Mouse (Mus musculus): ENCODE measurements around the gene Map3k11. TPM values are rescaled to one million over a fixed set of nuclear protein-coding genes. Genes with fewer than 3 reads are reported as not detected.
A peak's percentile ranks its signal among the peaks of the same experiment; 100 is the strongest.
"Not testable (repeated sequence)": the region's sequence is repeated elsewhere in the genome, so short reads cannot be mapped to it uniquely, and the experiment has no call there.

Map3k11 gene
- polyA plus RNA-seq, 1 experiment from 2014 or later: 22.4 TPM

DNA sequence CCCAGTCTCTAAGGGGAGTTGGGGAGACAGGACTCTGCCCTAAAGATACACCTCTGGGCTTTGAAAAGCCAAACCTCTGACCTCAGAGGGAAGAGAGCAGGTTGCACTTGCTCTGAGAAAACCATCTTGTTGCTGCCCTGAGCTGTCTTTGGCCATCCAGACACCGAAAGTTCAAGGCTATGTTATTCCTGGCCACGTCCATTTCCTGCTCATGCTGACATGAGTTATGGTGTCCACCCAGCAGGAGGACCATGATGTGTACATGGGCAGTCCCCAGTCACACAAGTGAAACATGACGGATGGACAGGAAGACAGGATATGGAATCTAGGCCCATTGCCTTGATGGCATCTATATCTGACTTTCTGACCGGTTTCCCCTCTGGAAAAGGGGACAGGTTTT, 8.1 kb upstream of the Map3k11 start:
- H3K27me3 ChIP-seq (ENCODE audit: control insufficient read depth, insufficient read depth, low read length): no peaks in the 10 kb centered on the region
- no peak overlapping the region for H3K4me2 ChIP-seq (ENCODE audit: low read length)
- no peak for ATAC-seq (ENCODE audit: insufficient number of reproducible peaks, insufficient read depth, low FRiP score, low read depth)
- H3K9me3 ChIP-seq (ENCODE audit: control insufficient read depth, low read length): no peaks in the 10 kb centered on the region
- no peak overlapping the region for H3K27ac ChIP-seq (replicated peaks in 1 of 2; ENCODE audit: control insufficient read depth in 1 of 2, insufficient read depth in 1 of 2, low read depth in 2 of 2, low read length in 2 of 2)
- no peak overlapping the region for H3K4me3 ChIP-seq (ENCODE audit: control insufficient read depth in 1 of 2, insufficient read depth in 1 of 2, low read depth in 1 of 2, low read length in 2 of 2)
- no peak overlapping the region for H3K9ac ChIP-seq (ENCODE audit: low read length)
- H3K4me1 ChIP-seq (ENCODE audit: control insufficient read depth in 2 of 2, insufficient read depth in 2 of 2, low read length in 2 of 2): no peaks in the 10 kb centered on the region
- 72% methylated on average over 4 of the region's 4 CpGs for WGBS
- peaks cover 96% of the 10 kb centered on the region for H3K36me3 ChIP-seq (ENCODE audit: control insufficient read depth, insufficient read depth, low read length)

DNA sequence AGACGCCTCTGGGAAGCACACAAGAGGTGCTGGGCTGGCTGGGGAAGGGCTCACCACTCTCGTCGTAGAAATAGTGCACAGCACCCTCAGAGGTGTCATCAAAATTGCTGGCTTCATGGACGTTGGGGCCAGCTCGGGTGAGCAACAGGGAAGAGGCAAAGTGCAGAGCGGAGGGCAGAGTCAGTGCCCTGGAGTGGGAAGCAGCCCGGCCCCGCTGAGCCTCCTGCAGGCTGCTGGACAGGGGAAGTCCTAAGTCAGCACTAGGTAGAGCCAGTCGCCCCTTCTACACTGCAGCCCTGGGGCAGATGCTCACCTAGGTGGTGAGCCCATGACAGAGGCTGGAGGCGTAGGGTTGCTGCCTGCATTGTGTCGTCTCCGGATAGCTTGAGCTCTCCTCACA, 4.3 kb upstream of the Map3k11 start:
- 91% methylated on average over 12 of the region's 12 CpGs for WGBS

DNA sequence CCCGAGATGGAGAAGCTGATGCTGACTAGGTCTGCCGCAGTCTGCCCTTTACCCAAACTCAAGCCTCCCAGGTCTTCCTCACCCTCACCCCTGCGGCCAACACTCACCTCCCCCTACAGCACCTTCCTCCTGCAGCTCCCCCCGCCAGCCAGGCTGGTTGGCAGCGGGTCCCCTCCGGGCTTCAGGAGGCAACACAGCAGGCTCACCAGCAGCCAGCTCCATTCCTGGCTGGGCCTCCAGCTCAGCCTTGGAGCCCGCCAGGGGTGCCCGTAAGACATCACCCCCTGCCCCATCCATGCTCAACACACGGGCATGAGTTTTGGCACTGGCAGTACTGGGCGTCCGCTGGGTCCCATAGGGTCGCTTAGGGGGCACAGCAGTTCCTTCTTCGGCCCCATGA, 3.6 kb upstream of the Map3k11 start:
- Histone ChIP-seq H3K4me2 (ENCODE audit: low read length) (no peak overlapping the region), H3K4me1 (ENCODE audit: control insufficient read depth in 2 of 2, insufficient read depth in 2 of 2, low read length in 2 of 2) (peaks cover 5 to 11% of the 10 kb centered on the region in 2 experiments), H3K9me3 (ENCODE audit: control insufficient read depth, low read length) (no peaks in the 10 kb centered on the region), H3K27me3 (ENCODE audit: control insufficient read depth, insufficient read depth, low read length) (no peaks in the 10 kb centered on the region), H3K36me3 (ENCODE audit: control insufficient read depth, insufficient read depth, low read length) (peaks cover 72% of the 10 kb centered on the region), H3K4me3 (ENCODE audit: control insufficient read depth in 1 of 2, insufficient read depth in 1 of 2, low read depth in 1 of 2, low read length in 2 of 2) (no peak overlapping the region), H3K27ac (replicated peaks in 1 of 2; ENCODE audit: control insufficient read depth in 1 of 2, insufficient read depth in 1 of 2, low read depth in 2 of 2, low read length in 2 of 2) (no peak overlapping the region), H3K9ac (ENCODE audit: low read length) (no peak overlapping the region)
- WGBS: 90% methylated on average over 13 of the region's 13 CpGs
- no peak for ATAC-seq (ENCODE audit: insufficient number of reproducible peaks, insufficient read depth, low FRiP score, low read depth)

More for the DNA sequence above, 4.3 kb upstream of the Map3k11 start:
- H3K9ac ChIP-seq (ENCODE audit: low read length): no peak overlapping the region
- H3K9me3 ChIP-seq (ENCODE audit: control insufficient read depth, low read length): no peaks in the 10 kb centered on the region
- no peak overlapping the region for H3K27ac ChIP-seq (replicated peaks in 1 of 2; ENCODE audit: control insufficient read depth in 1 of 2, insufficient read depth in 1 of 2, low read depth in 2 of 2, low read length in 2 of 2)
- no peak overlapping the region for H3K4me3 ChIP-seq (ENCODE audit: control insufficient read depth in 1 of 2, insufficient read depth in 1 of 2, low read depth in 1 of 2, low read length in 2 of 2)
- peaks cover 5 to 11% of the 10 kb centered on the region in 2 experiments for H3K4me1 ChIP-seq (ENCODE audit: control insufficient read depth in 2 of 2, insufficient read depth in 2 of 2, low read length in 2 of 2)
- ATAC-seq (ENCODE audit: insufficient number of reproducible peaks, insufficient read depth, low FRiP score, low read depth): no peak
- H3K4me2 ChIP-seq (ENCODE audit: low read length): no peak overlapping the region
- H3K27me3 ChIP-seq (ENCODE audit: control insufficient read depth, insufficient read depth, low read length): no peaks in the 10 kb centered on the region
- peaks cover 80% of the 10 kb centered on the region for H3K36me3 ChIP-seq (ENCODE audit: control insufficient read depth, insufficient read depth, low read length)

DNA sequence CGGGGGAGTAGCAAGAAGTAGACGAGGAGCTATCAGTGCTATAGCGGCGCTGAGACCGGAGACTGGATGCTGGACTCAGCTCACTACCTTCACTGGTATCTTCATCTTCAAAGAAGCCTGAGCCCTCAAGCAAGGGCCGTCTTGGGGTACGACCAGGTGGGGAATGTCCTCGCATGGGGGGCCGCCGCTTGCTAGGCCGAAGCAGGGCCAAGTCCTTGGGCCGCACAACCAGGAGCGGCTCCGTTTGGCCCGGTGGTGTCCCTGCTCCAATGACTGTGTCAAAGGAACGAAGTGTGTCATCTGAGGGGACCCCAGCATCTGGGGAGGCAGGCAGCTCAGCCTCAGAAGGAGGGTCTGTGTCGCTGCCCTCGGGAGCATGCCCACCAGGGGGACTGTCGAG, 3.1 kb upstream of the Map3k11 start:
- Histone ChIP-seq H3K27ac (replicated peaks in 1 of 2; ENCODE audit: control insufficient read depth in 1 of 2, insufficient read depth in 1 of 2, low read depth in 2 of 2, low read length in 2 of 2) (no peak overlapping the region), H3K4me3 (ENCODE audit: control insufficient read depth in 1 of 2, insufficient read depth in 1 of 2, low read depth in 1 of 2, low read length in 2 of 2) (no peak overlapping the region), H3K4me2 (ENCODE audit: low read length) (no peak overlapping the region), H3K27me3 (ENCODE audit: control insufficient read depth, insufficient read depth, low read length) (no peaks in the 10 kb centered on the region), H3K9me3 (ENCODE audit: control insufficient read depth, low read length) (no peaks in the 10 kb centered on the region), H3K9ac (ENCODE audit: low read length) (no peak overlapping the region), H3K36me3 (ENCODE audit: control insufficient read depth, insufficient read depth, low read length) (peaks cover 68% of the 10 kb centered on the region), H3K4me1 (ENCODE audit: control insufficient read depth in 2 of 2, insufficient read depth in 2 of 2, low read length in 2 of 2) (peaks cover 6 to 15% of the 10 kb centered on the region in 2 experiments)
- 89% methylated on average over 19 of the region's 19 CpGs for WGBS
- ATAC-seq (ENCODE audit: insufficient number of reproducible peaks, insufficient read depth, low FRiP score, low read depth): no peak

DNA sequence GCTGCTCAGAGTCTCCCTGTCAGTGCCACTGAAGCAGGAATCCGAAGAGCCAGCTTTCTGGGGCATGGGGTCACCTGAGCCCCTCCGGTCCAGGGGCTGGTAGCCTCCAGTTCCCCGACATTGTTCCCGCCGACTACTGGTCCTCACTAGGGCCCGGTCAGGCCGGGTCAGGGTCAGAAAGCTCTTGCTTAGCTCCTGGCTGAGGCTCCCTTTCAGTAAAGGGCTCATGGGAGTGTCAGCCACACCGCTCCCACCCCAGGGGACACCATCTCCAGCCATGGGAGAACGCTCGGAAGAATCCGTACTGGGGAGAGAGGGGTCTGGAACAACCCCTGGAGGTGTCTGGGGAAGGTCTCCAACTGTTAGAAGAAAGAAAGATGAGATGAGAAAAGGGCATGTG, 2.7 kb upstream of the Map3k11 start:
- no peak overlapping the region for H3K27ac ChIP-seq (replicated peaks in 1 of 2; ENCODE audit: control insufficient read depth in 1 of 2, insufficient read depth in 1 of 2, low read depth in 2 of 2, low read length in 2 of 2)
- peaks cover 66% of the 10 kb centered on the region for H3K36me3 ChIP-seq (ENCODE audit: control insufficient read depth, insufficient read depth, low read length)
- no peak overlapping the region for H3K4me3 ChIP-seq (ENCODE audit: control insufficient read depth in 1 of 2, insufficient read depth in 1 of 2, low read depth in 1 of 2, low read length in 2 of 2)
- WGBS: 90% methylated on average over 11 of the region's 11 CpGs
- no peaks in the 10 kb centered on the region for H3K27me3 ChIP-seq (ENCODE audit: control insufficient read depth, insufficient read depth, low read length)
- ATAC-seq (ENCODE audit: insufficient number of reproducible peaks, insufficient read depth, low FRiP score, low read depth): no peak
- no peaks in the 10 kb centered on the region for H3K9me3 ChIP-seq (ENCODE audit: control insufficient read depth, low read length)
- no peak overlapping the region for H3K4me2 ChIP-seq (ENCODE audit: low read length)
- peaks cover 11 to 19% of the 10 kb centered on the region in 2 experiments for H3K4me1 ChIP-seq (ENCODE audit: control insufficient read depth in 2 of 2, insufficient read depth in 2 of 2, low read length in 2 of 2)
- no peak overlapping the region for H3K9ac ChIP-seq (ENCODE audit: low read length)

DNA sequence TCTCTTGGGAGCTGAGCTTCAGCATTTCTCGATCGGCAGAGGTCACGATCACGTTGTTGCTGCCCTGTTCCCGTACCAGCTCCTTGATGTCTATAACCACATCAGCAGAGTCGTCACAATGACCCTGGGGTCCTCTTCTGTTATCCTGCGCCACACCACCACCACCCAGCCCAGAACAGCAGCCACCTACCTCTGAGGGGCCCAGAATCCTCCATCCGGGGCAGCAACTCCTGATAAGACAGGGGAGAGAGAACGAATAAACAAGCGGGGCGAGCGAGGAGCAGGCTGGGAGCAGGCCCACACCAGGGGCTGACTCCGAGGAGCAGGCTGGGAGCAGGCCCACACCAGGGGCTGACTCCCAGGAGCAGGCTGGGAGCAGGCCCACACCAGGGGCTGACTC, 2.1 kb upstream of the Map3k11 start:
- H3K4me2 ChIP-seq (ENCODE audit: low read length): no peak overlapping the region
- 81% methylated on average over 13 of the region's 13 CpGs for WGBS
- peaks cover 13 to 25% of the 10 kb centered on the region in 2 experiments for H3K4me1 ChIP-seq (ENCODE audit: control insufficient read depth in 2 of 2, insufficient read depth in 2 of 2, low read length in 2 of 2)
- peaks cover 66% of the 10 kb centered on the region for H3K36me3 ChIP-seq (ENCODE audit: control insufficient read depth, insufficient read depth, low read length)
- H3K27ac ChIP-seq (replicated peaks in 1 of 2; ENCODE audit: control insufficient read depth in 1 of 2, insufficient read depth in 1 of 2, low read depth in 2 of 2, low read length in 2 of 2): no peak overlapping the region
- H3K9ac ChIP-seq (ENCODE audit: low read length): no peak overlapping the region
- H3K27me3 ChIP-seq (ENCODE audit: control insufficient read depth, insufficient read depth, low read length): no peaks in the 10 kb centered on the region
- H3K4me3 ChIP-seq (ENCODE audit: control insufficient read depth in 1 of 2, insufficient read depth in 1 of 2, low read depth in 1 of 2, low read length in 2 of 2): no peak overlapping the region
- ATAC-seq (ENCODE audit: insufficient number of reproducible peaks, insufficient read depth, low FRiP score, low read depth): no peak
- no peaks in the 10 kb centered on the region for H3K9me3 ChIP-seq (ENCODE audit: control insufficient read depth, low read length)

DNA sequence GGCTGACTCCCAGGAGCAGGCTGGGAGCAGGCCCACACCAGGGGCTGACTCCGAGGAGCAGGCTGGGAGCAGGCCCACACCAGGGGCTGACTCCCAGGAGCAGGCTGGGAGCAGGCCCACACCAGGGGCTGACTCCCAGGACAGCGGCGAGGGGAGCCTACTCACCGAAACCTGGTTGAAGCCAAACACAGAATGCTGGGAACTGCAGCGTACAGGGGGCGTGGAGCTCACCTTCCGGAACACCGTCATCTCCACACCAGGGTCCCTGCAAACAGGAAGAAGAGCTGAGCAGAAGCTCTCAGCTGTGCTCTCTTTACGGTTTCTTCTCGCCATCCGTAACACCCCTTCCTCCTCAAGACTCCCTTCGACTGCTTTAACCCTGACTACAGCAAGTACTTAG, 1.6 kb upstream of the Map3k11 start:
- peak overlapping the region in 1 of 2 experiments; percentile 52; a peak in 1 of 4 replicates for H3K4me3 ChIP-seq (ENCODE audit: control insufficient read depth in 1 of 2, insufficient read depth in 1 of 2, low read depth in 1 of 2, low read length in 2 of 2)

DNA sequence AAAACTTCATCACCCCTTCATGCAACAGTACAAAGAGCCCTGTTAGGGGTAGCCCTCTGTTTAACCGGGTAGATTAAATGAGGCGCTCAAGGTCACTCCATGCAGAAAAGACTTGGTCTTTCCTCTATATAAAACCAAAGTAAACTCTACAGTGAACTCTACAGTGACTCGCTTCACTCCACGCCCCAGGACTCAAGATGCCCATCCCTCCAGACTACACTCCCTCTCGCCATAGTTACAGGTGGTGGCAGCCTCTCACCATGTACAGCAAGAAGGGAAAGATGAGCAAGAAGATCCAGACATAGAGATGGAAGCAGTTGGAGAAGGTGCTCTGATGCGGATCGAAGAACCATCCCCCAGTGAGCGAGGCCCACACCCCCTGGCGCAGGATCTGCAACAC, 804 bp upstream of the Map3k11 start:
- peak overlapping the region; percentile 85 for H3K9ac ChIP-seq (ENCODE audit: low read length)
- no peak for ATAC-seq (ENCODE audit: insufficient number of reproducible peaks, insufficient read depth, low FRiP score, low read depth)
- H3K36me3 ChIP-seq (ENCODE audit: control insufficient read depth, insufficient read depth, low read length): peaks cover 59% of the 10 kb centered on the region
- 22% methylated on average over 9 of the region's 9 CpGs for WGBS
- no peaks in the 10 kb centered on the region for H3K27me3 ChIP-seq (ENCODE audit: control insufficient read depth, insufficient read depth, low read length)
- peaks cover 16 to 38% of the 10 kb centered on the region in 2 experiments for H3K4me1 ChIP-seq (ENCODE audit: control insufficient read depth in 2 of 2, insufficient read depth in 2 of 2, low read length in 2 of 2)
- no peaks in the 10 kb centered on the region for H3K9me3 ChIP-seq (ENCODE audit: control insufficient read depth, low read length)
- peak overlapping the region in 1 of 2 experiments; percentile 87; a peak in 2 of 4 replicates for H3K27ac ChIP-seq (replicated peaks in 1 of 2; ENCODE audit: control insufficient read depth in 1 of 2, insufficient read depth in 1 of 2, low read depth in 2 of 2, low read length in 2 of 2)
- H3K4me3 ChIP-seq (ENCODE audit: control insufficient read depth in 1 of 2, insufficient read depth in 1 of 2, low read depth in 1 of 2, low read length in 2 of 2): peak overlapping the region; percentile 52 to 95
- H3K4me2 ChIP-seq (ENCODE audit: low read length): peak overlapping the region; percentile 100

More for the DNA sequence above, 1.6 kb upstream of the Map3k11 start:
- not testable (repeated sequence) for H3K9me3 ChIP-seq (ENCODE audit: control insufficient read depth, low read length); H3K9ac ChIP-seq (ENCODE audit: low read length); ATAC-seq (ENCODE audit: insufficient number of reproducible peaks, insufficient read depth, low FRiP score, low read depth); H3K27me3 ChIP-seq (ENCODE audit: control insufficient read depth, insufficient read depth, low read length); H3K27ac ChIP-seq (replicated peaks in 1 of 2; ENCODE audit: control insufficient read depth in 1 of 2, insufficient read depth in 1 of 2, low read depth in 2 of 2, low read length in 2 of 2)
- H3K4me2 ChIP-seq (ENCODE audit: low read length): peak overlapping the region; percentile 100; the same call in 1 of the 2 replicates
- peaks cover 66% of the 10 kb centered on the region for H3K36me3 ChIP-seq (ENCODE audit: control insufficient read depth, insufficient read depth, low read length)
- H3K4me1 ChIP-seq (ENCODE audit: control insufficient read depth in 2 of 2, insufficient read depth in 2 of 2, low read length in 2 of 2): peaks cover 16 to 30% of the 10 kb centered on the region in 2 experiments
- WGBS: 93% methylated on average over 11 of the region's 12 CpGs

Measured in heart, embryonic 14.5 days (tissue).